Mouse (Mus musculus): ENCODE measurements around the gene Ptpn5. TPM values are rescaled to one million over a fixed set of nuclear protein-coding genes. Genes with fewer than 3 reads are reported as not detected.

The Ptpn5 gene
- total RNA-seq, 2 experiments from 2014 or later: 171 to 187 TPM

- DNase-seq (ENCODE audit: extremely low spot score in 1 of 2, low spot score in 2 of 2): no peak
- TF ChIP-seq CTCF (IDR thresholded peaks at IDR 0.05): no peak
- intact Hi-C loops (cut with DNase I): no loop called here
- no peak overlapping the region for H3K27ac ChIP-seq
- H3K4me3 ChIP-seq: no peak overlapping the region
Observed at GRCm38 (mm10) chr7:47144299-47144698, 10.8 kb upstream of the Ptpn5 start.

- DNase-seq (ENCODE audit: extremely low spot score in 1 of 2, low spot score in 2 of 2): no peak
- H3K4me3 ChIP-seq: no peak overlapping the region
- TF ChIP-seq CTCF (IDR thresholded peaks at IDR 0.05): no peak
- intact Hi-C loops (cut with DNase I): no loop called here
- H3K27ac ChIP-seq: no peak overlapping the region
Observed at GRCm38 (mm10) chr7:47139823-47140325, 6.4 kb upstream of the Ptpn5 start.

GRCm38 (mm10) chr7:47134570-47134969 lies 1.1 kb upstream of the Ptpn5 start:
- H3K4me3 ChIP-seq: no peak overlapping the region
- no peak for TF ChIP-seq CTCF (IDR thresholded peaks at IDR 0.05)
- intact Hi-C loops (cut with DNase I): loop anchor here (5.0 kb wide), 2 partner anchors 37 to 52 kb away; no protein-coding TSS in a partner anchor
- DNase-seq (ENCODE audit: extremely low spot score in 1 of 2, low spot score in 2 of 2): no peak
- H3K27ac ChIP-seq: no peak overlapping the region

- Histone ChIP-seq H3K27ac (peak overlapping the region; percentile 94), H3K4me3 (peak overlapping the region; percentile 85)
- DNase-seq (ENCODE audit: extremely low spot score in 1 of 2, low spot score in 2 of 2): no peak
- intact Hi-C loops (cut with DNase I): loop anchor here (5.0 kb wide), 2 partner anchors 36 to 51 kb away; no protein-coding TSS in a partner anchor
- TF ChIP-seq CTCF (IDR thresholded peaks at IDR 0.05): no peak
Observed at GRCm38 (mm10) chr7:47132931-47133260, 588 bp downstream of the Ptpn5 start.

- Histone ChIP-seq H3K4me3 (peak overlapping the region; percentile 85), H3K27ac (peak overlapping the region; percentile 94)
- intact Hi-C loops (cut with DNase I): loop anchor here (5.0 kb wide), 2 partner anchors 35 to 50 kb away; no protein-coding TSS in a partner anchor
- DNase-seq (ENCODE audit: extremely low spot score in 1 of 2, low spot score in 2 of 2): peak; percentile 72 to 76
- peak; percentile 41 for TF ChIP-seq CTCF (IDR thresholded peaks at IDR 0.05)
Observed at GRCm38 (mm10) chr7:47132180-47132930, 1.1 kb downstream of the Ptpn5 start.

GRCm38 (mm10) chr7:47131840-47132179 lies 1.7 kb downstream of the Ptpn5 start:
- DNase-seq (ENCODE audit: extremely low spot score in 1 of 2, low spot score in 2 of 2): no peak
- peak overlapping the region; percentile 94 for H3K27ac ChIP-seq
- no peak for TF ChIP-seq CTCF (IDR thresholded peaks at IDR 0.05)
- intact Hi-C loops (cut with DNase I): loop anchor here (5.0 kb wide), 2 partner anchors 35 to 50 kb away; no protein-coding TSS in a partner anchor
- peak overlapping the region; percentile 85 for H3K4me3 ChIP-seq

GRCm38 (mm10) chr7:47131258-47131657 lies 2.2 kb downstream of the Ptpn5 start:
- Histone ChIP-seq H3K4me3 (peak overlapping the region; percentile 85), H3K27ac (peak overlapping the region; percentile 94)
- peak; percentile 17 for TF ChIP-seq CTCF (IDR thresholded peaks at IDR 0.05)
- DNase-seq (ENCODE audit: extremely low spot score in 1 of 2, low spot score in 2 of 2): no peak
- intact Hi-C loops (cut with DNase I): loop anchor here (5.0 kb wide), 2 partner anchors 34 to 49 kb away; no protein-coding TSS in a partner anchor

GRCm38 (mm10) chr7:47122026-47122425 lies 11.5 kb downstream of the Ptpn5 start:
- Histone ChIP-seq H3K27ac (no peak overlapping the region), H3K4me3 (no peak overlapping the region)
- intact Hi-C loops (cut with DNase I): no loop called here
- no peak for DNase-seq (ENCODE audit: extremely low spot score in 1 of 2, low spot score in 2 of 2)
- TF ChIP-seq CTCF (IDR thresholded peaks at IDR 0.05): no peak

GRCm38 (mm10) chr7:47116666-47117065 lies 16.8 kb downstream of the Ptpn5 start:
- Histone ChIP-seq H3K4me3 (no peak overlapping the region), H3K27ac (peak overlapping the region; percentile 69)
- intact Hi-C loops (cut with DNase I): no loop called here
- TF ChIP-seq CTCF (IDR thresholded peaks at IDR 0.05): no peak
- no peak for DNase-seq (ENCODE audit: extremely low spot score in 1 of 2, low spot score in 2 of 2)

- H3K27ac ChIP-seq: peak overlapping the region; percentile 78
- intact Hi-C loops (cut with DNase I): no loop called here
- no peak for DNase-seq (ENCODE audit: extremely low spot score in 1 of 2, low spot score in 2 of 2)
- no peak overlapping the region for H3K4me3 ChIP-seq
- TF ChIP-seq CTCF (IDR thresholded peaks at IDR 0.05): no peak
Observed at GRCm38 (mm10) chr7:47115491-47115890, 18.0 kb downstream of the Ptpn5 start.

GRCm38 (mm10) chr7:47113383-47113782 lies 20.1 kb downstream of the Ptpn5 start:
- H3K4me3 ChIP-seq: no peak overlapping the region
- DNase-seq (ENCODE audit: extremely low spot score in 1 of 2, low spot score in 2 of 2): peak in 1 of 2 experiments; percentile 64
- H3K27ac ChIP-seq: peak overlapping the region; percentile 78
- no peak for TF ChIP-seq CTCF (IDR thresholded peaks at IDR 0.05)
- intact Hi-C loops (cut with DNase I): loop anchor here (2.0 kb wide), 1 partner anchor 15 kb away; no protein-coding TSS in a partner anchor

- Histone ChIP-seq H3K4me3 (no peak overlapping the region), H3K27ac (peak overlapping the region; percentile 80)
- TF ChIP-seq CTCF (IDR thresholded peaks at IDR 0.05): no peak
- DNase-seq (ENCODE audit: extremely low spot score in 1 of 2, low spot score in 2 of 2): no peak
- intact Hi-C loops (cut with DNase I): loop anchor here (2.0 kb wide), 1 partner anchor 13 kb away; no protein-coding TSS in a partner anchor
Observed at GRCm38 (mm10) chr7:47112036-47112435, 21.4 kb downstream of the Ptpn5 start.
